Comparison of ENCODE assay signal across 21 mouse cellular contexts in genomic region chr1:155487796-155488195, GRCm38 (mm10).
"Had no signal": no experiment of that assay in that cellular context is flagged by ENCODE, and none has a peak within 500 bp of the region (broad histone marks: within the 10 kb centered on the region; RNA-seq: fewer than 3 reads in every experiment).

No protein-coding gene starts in this region.

- H3K9me3 ChIP-seq: limb, embryonic 12.5 days; limb, embryonic 15.5 days; midbrain, embryonic 12.5 days; neural tube, embryonic 12.5 days had no signal

- H3K27me3 ChIP-seq: limb, embryonic 12.5 days; limb, embryonic 15.5 days; neural tube, embryonic 12.5 days had no signal

- H3K4me3 ChIP-seq: limb, embryonic 12.5 days; limb, embryonic 15.5 days; midbrain, embryonic 12.5 days; neural tube, embryonic 12.5 days had no signal

- H3K27ac ChIP-seq: kidney, postnatal 0 days; limb, embryonic 12.5 days; limb, embryonic 15.5 days; liver, embryonic 14.5 days; macrophage; neural tube, embryonic 12.5 days; stomach, postnatal 0 days had no signal

- H3K36me3 ChIP-seq: limb, embryonic 12.5 days; limb, embryonic 15.5 days; midbrain, embryonic 12.5 days; neural tube, embryonic 12.5 days had no signal

- ATAC-seq: liver, postnatal 0 days; lung, postnatal 0 days had no signal

- H3K4me2 ChIP-seq: limb, embryonic 12.5 days; limb, embryonic 15.5 days; liver, embryonic 11.5 days; lung, embryonic 14.5 days; midbrain, embryonic 12.5 days; neural tube, embryonic 12.5 days had no signal

- DNase-seq: kidney, adult 2 months; kidney, postnatal 25 days; left cerebral cortex, postnatal 4 days; liver, postnatal 0 days; lung, embryonic 14.5 days; right cerebral cortex, adult 18-20 months; right cerebral cortex, postnatal 14 days; right cerebral cortex, postnatal 4 days; thymus, adult 2 months; thymus, postnatal 14 days; thymus, postnatal 4 days had no signal

- H3K9ac ChIP-seq: limb, embryonic 12.5 days; limb, embryonic 15.5 days; liver, embryonic 14.5 days; liver, postnatal 0 days; lung, embryonic 14.5 days; midbrain, embryonic 12.5 days; neural tube, embryonic 12.5 days had no signal
